Mouse (Mus musculus) brown adipose tissue, adult 24 weeks (tissue): ENCODE measurements around the gene Tmem239. TPM values are rescaled to one million over a fixed set of nuclear protein-coding genes. Genes with fewer than 3 reads are reported as not detected.
A peak's percentile ranks its signal among the peaks of the same experiment; 100 is the strongest.

Experiments
- H3K27ac ChIP-seq: fragments of 200-500 bp; replicated peaks from 2 replicates; pipeline ENCODE4 v1.5.1; 2012; ENCODE audit warnings: low read depth, mild to moderate bottlenecking, low read length
- H3K4me1 ChIP-seq: fragments of 200-500 bp; 2 replicates; pipeline ENCODE4 v1.6.1; 2012; ENCODE audit warnings: low read length, mixed read lengths; ENCODE audit not compliant: control insufficient read depth, insufficient read depth, insufficient read length
- H3K4me3 ChIP-seq: fragments of 200-500 bp; 2 replicates; pipeline ENCODE4 v1.5.1; 2012; ENCODE audit warnings: low read depth, mild to moderate bottlenecking, low read length, moderate library complexity; ENCODE audit not compliant: insufficient read depth
- polyA plus RNA-seq: library from polyadenylated mRNA; stranded (reverse); fragments of >200 nt; gene quantifications from 2 replicates; pipeline ENCODE4 v1.2.4, GENCODE M21; 2012; ENCODE audit not compliant: missing spikeins, insufficient read depth, insufficient read length

The Tmem239 gene
- polyA plus RNA-seq, 1 experiment: not detected

DNA sequence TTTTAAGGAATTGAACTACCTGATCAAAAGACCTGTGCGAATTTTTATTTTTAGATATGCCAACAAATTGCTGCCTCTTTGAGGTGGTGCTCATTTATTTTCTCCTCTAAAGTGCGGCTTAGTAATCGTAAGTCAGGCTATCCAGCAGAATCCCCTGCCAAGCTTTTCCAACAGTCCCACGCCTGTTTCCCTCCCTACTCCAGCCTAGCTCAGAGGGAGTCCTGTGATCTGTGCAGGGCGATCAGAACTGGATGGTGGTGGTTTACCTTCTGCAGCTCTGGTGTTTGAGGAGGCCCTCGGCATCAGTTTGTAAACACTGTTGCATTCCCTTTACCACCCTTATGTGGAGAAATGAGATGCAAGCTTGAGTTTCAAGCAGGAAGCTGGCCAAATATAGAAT lies 47.1 kb downstream of the Tmem239 start:
- Histone ChIP-seq H3K4me1 (peaks cover 10% of the 10 kb centered on the region), H3K4me3 (no peak overlapping the region), H3K27ac (0 out of 2 replicates have a peak overlapping the region, but pooled peaks have one; percentile 14)

DNA sequence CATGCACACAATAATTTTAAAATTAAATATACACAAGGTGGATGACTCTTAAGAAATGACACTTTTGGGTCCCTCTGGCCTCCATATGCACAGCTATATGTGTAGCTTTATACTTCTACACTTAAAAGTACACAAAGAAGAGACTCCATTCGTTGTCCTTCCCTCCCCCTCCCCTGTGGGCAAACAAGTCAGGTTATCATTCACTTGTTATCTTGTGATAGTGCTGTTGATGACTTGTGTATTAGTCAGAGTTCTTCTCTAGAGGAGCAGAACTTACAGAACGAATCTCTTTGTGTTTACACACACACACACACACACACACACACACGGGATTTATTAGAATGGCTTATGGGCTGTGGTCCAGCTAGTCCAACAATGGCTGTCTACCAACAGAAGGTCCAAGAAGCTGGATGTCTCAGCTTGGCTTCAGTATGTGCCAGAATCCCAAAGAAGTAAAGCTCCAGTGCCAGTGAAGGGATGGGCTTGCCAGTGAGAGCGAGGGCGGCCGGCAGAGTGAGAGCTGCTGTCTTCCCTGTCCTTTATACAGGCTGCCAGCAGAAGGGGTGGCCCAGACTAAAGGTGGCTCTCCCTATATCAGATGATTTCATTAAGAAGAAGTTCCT lies 48.6 kb downstream of the Tmem239 start:
- Histone ChIP-seq H3K27ac (no peak overlapping the region), H3K4me1 (peaks cover 12% of the 10 kb centered on the region), H3K4me3 (no peak overlapping the region)

Other genes starting within 250 kb of the Tmem239 start
- gene Snrpb, start 227.1 kb upstream of the Tmem239 start, polyA plus RNA-seq: 86.8 and 89.5 TPM in 2 replicates
- gene Tmc2, start 211.3 kb upstream of the Tmem239 start, polyA plus RNA-seq: not detected in 2 replicates
- gene Nop56, start 132.0 kb upstream of the Tmem239 start, polyA plus RNA-seq: 19.8 and 20.3 TPM in 2 replicates
- 2,344 and 2,540 TPM in 2 replicates for gene Idh3b, start 121.9 kb upstream of the Tmem239 start, polyA plus RNA-seq
- 0.46 TPM in 1 of 2 replicates, not detected in the other for gene Ebf4, start 111.3 kb upstream of the Tmem239 start, polyA plus RNA-seq
- 8.2 and 9.9 TPM in 2 replicates for gene Cpxm1, start 8.9 kb upstream of the Tmem239 start, polyA plus RNA-seq
- gene Gm28372, start 1.2 kb upstream of the Tmem239 start, polyA plus RNA-seq: not detected in 2 replicates
- gene 1700020A23Rik, start 1.2 kb upstream of the Tmem239 start, polyA plus RNA-seq: not detected in 2 replicates
- gene Vps16, start 17.9 kb downstream of the Tmem239 start, polyA plus RNA-seq: 28.7 and 31.8 TPM in 2 replicates
- gene Pced1a, start 18.2 kb downstream of the Tmem239 start, polyA plus RNA-seq: 6.9 and 10.4 TPM in 2 replicates
- gene Ptpra, start 43.8 kb downstream of the Tmem239 start, polyA plus RNA-seq: 38.6 and 52.5 TPM in 2 replicates
- 40.2 and 51.0 TPM in 2 replicates for gene Mrps26, start 157.3 kb downstream of the Tmem239 start, polyA plus RNA-seq
- gene Oxt, start 169.7 kb downstream of the Tmem239 start, polyA plus RNA-seq: not detected in 2 replicates
- gene Avp, start 176.1 kb downstream of the Tmem239 start, polyA plus RNA-seq: not detected in 2 replicates
- 6.1 and 7.4 TPM in 2 replicates for gene Fastkd5, start 223.5 kb downstream of the Tmem239 start, polyA plus RNA-seq
- 3.3 and 3.6 TPM in 2 replicates for gene Ubox5, start 223.6 kb downstream of the Tmem239 start, polyA plus RNA-seq
- 0.63 and 1.3 TPM in 2 replicates for gene Lzts3, start 236.3 kb downstream of the Tmem239 start, polyA plus RNA-seq